Mouse (Mus musculus) ES-E14 (cell line): ENCODE measurements around the gene Dhx8.

ENCODE experiments used
- CHD2 ChIP-seq: IDR thresholded peaks from 2 replicates; pipeline ENCODE4 v1.6.1; 2014; ENCODE audit warnings: mild to moderate bottlenecking, low read depth, low read length, inconsistent platforms
- HCFC1 ChIP-seq: IDR thresholded peaks from 2 replicates; pipeline ENCODE4 v1.6.1; 2012; ENCODE audit warnings: low read length, inconsistent platforms, borderline replicate concordance; ENCODE audit not compliant: insufficient read depth
- MAFK ChIP-seq: IDR thresholded peaks from 2 replicates; pipeline ENCODE4 v1.6.1; 2014; ENCODE audit warnings: mild to moderate bottlenecking, low read depth, low read length, inconsistent platforms; ENCODE audit not compliant: insufficient read depth
- ZC3H11A ChIP-seq: IDR thresholded peaks from 2 replicates; pipeline ENCODE4 v1.6.1; 2012; ENCODE audit warnings: low read depth, mild to moderate bottlenecking, inconsistent platforms, low read length, borderline replicate concordance
- ZNF384 ChIP-seq: IDR thresholded peaks from 2 replicates; pipeline ENCODE4 v1.6.1; 2012; ENCODE audit warnings: low read depth, low read length, inconsistent platforms

DNA sequence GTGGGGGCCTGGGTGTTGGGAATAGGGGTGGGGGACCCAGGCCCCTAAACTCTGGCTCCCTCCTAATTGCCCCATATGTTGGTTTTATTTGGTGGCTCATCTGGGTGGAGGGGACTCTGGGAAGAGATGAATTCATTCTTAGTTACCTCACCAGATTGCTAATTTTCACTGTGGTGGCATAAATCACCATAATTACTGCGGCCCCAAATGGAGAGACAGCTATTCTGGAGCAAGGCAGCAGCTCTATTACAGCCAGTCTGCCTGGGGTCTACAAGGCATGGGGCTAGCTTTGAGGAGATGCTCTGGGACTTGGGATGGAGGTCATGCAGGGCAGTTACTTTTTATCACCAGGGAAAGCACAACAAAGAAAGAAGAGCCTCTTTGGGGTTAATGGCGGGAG is 6.0 kb upstream of the Dhx8 start:
- TF ChIP-seq ZC3H11A (no peak), MAFK (no peak), HCFC1 (no peak), ZNF384 (no peak), CHD2 (no peak)
